Mouse (Mus musculus) myocyte (in vitro differentiated cells): ENCODE measurements around the gene Ndufa6. TPM values are rescaled to one million over a fixed set of nuclear protein-coding genes. Genes with fewer than 3 reads are reported as not detected.

Experiments
- H3K27me3 ChIP-seq: one replicate; pipeline ENCODE4 v1.6.1; 2011; ENCODE audit not compliant: control insufficient read depth, insufficient read depth, insufficient read length
- H3K36me3 ChIP-seq: one replicate; pipeline ENCODE4 v1.6.1; 2011; ENCODE audit not compliant: control insufficient read depth, insufficient read depth
- H3K4me2 ChIP-seq: one replicate; pipeline ENCODE4 v1.6.1; 2011; ENCODE audit warnings: low read depth, control low read depth
- H3K4me3 ChIP-seq: one replicate; pipeline ENCODE4 v1.5.1; 2011; ENCODE audit warnings: mild to moderate bottlenecking, control low read depth, moderate library complexity
- H3K79me2 ChIP-seq: one replicate; pipeline ENCODE4 v1.6.1; 2011; ENCODE audit not compliant: control insufficient read depth, insufficient read depth
- H3ac ChIP-seq: one replicate; pipeline ENCODE4 v1.6.1; 2011; ENCODE audit not compliant: control insufficient read depth, insufficient read length
- CEBPB ChIP-seq: IDR thresholded peaks from 2 replicates; pipeline ENCODE4 v1.6.1; 2011; ENCODE audit warnings: mild to moderate bottlenecking, moderate library complexity; ENCODE audit not compliant: poor library complexity, insufficient read depth, severe bottlenecking
- E2F4 ChIP-seq: IDR thresholded peaks from one replicate; pipeline ENCODE4 v1.6.1; 2011; ENCODE audit warnings: mild to moderate bottlenecking, control low read depth, moderate library complexity; ENCODE audit not compliant: insufficient read depth
- MAX ChIP-seq: IDR thresholded peaks from one replicate; pipeline ENCODE4 v1.6.1; 2011; ENCODE audit warnings: low read depth, mild to moderate bottlenecking, control low read depth
- MYOD1 ChIP-seq, 3 experiments: IDR thresholded peaks; one replicate each; pipeline ENCODE4 v1.6.1; 2011; ENCODE audit warnings: control low read depth in 2 of 3, low read depth in 2 of 3, mild to moderate bottlenecking in 2 of 3, moderate library complexity in 1 of 3; ENCODE audit not compliant: insufficient read length in 2 of 3, control insufficient read depth in 1 of 3
- MYOG ChIP-seq, 3 experiments: IDR thresholded peaks; one replicate each; pipeline ENCODE4 v1.6.1; 2011; ENCODE audit warnings: control low read depth in 2 of 3, low read depth in 2 of 3, mild to moderate bottlenecking in 2 of 3; ENCODE audit not compliant: insufficient read length in 2 of 3, control insufficient read depth in 1 of 3, insufficient read depth in 1 of 3
- POLR2A ChIP-seq: IDR thresholded peaks from one replicate; pipeline ENCODE4 v1.6.1; 2011; ENCODE audit warnings: low read depth, mild to moderate bottlenecking, control low read depth, moderate library complexity; ENCODE audit not compliant: insufficient read length
- POLR2AphosphoS2 ChIP-seq: IDR thresholded peaks from one replicate; pipeline ENCODE4 v1.6.1; 2011; ENCODE audit warnings: low read depth, control low read depth; ENCODE audit not compliant: insufficient read length
- REST ChIP-seq: IDR thresholded peaks from one replicate; pipeline ENCODE4 v1.6.1; 2011; ENCODE audit warnings: mild to moderate bottlenecking, control low read depth, moderate library complexity; ENCODE audit not compliant: insufficient read depth, insufficient read length
- SRF ChIP-seq: IDR thresholded peaks from one replicate; pipeline ENCODE4 v1.6.1; 2011; ENCODE audit warnings: low read depth; ENCODE audit not compliant: control insufficient read depth, insufficient read length
- TCF12 ChIP-seq: IDR thresholded peaks from one replicate; pipeline ENCODE4 v1.6.1; 2011; ENCODE audit warnings: mild to moderate bottlenecking, control low read depth; ENCODE audit not compliant: poor library complexity, insufficient read depth, severe bottlenecking
- TCF3 ChIP-seq: IDR thresholded peaks from one replicate; pipeline ENCODE4 v1.6.1; 2011; ENCODE audit warnings: low read depth, control low read depth; ENCODE audit not compliant: insufficient read length
- USF1 ChIP-seq: IDR thresholded peaks from one replicate; pipeline ENCODE4 v1.6.1; 2011; ENCODE audit warnings: low read depth, mild to moderate bottlenecking, control low read depth, moderate library complexity
- polyA plus RNA-seq: library from polyadenylated mRNA; unstranded; fragments of >200 nt; fragmentation: generic; extraction: Trizol; gene quantifications from one replicate; pipeline ENCODE4 v1.2.1, GENCODE M21; 2012; ENCODE audit warnings: missing spikeins

The Ndufa6 gene
- polyA plus RNA-seq, 1 experiment: 517 TPM

DNA sequence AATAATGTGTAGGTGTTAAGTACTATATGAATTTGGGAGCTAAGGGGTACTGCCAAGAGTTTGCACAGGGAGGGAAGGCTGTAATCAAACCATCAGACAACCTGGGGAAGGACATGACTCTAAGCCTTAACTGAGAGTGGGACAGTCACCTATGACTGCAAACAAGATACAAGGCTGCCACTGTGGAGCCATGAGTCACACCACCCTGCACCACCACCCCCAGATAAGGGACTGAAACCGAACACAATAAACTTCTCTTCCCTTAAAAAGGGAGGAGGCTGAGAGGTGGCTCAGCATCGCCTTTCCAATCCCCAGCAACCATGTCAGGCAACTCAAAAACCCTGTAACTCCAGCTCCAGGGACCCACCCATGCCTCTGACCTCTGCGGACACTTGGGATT lies 2.6 kb downstream of the Ndufa6 start:
- TF ChIP-seq REST (no peak), E2F4 (no peak), POLR2AphosphoS2 (peak; percentile 5)
- Histone ChIP-seq H3K4me3 (no peak overlapping the region), H3ac (no peak overlapping the region), H3K27me3 (no peaks in the 10 kb centered on the region), H3K4me2 (peak overlapping the region; percentile 77), H3K79me2 (peaks cover 51% of the 10 kb centered on the region), H3K36me3 (peaks cover 34% of the 10 kb centered on the region)

DNA sequence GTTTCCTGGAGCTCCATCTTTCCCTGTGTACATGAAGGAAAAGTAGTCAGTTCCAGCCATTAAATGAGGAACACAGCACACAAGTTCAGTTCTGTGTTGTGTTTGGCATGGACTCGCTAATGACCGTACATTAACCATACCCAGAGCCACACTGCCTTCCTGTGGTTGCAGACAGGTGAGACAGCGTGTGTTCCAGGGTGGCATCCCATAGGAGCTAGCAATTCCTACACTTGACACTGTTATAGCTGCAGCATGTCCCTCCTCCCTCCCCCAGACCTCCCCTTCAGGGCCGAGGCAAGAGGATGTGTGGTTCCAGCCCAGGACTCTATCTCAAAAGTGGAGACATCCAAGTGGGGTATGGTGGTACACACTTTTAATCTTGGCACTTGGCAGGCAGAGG lies 3.8 kb downstream of the Ndufa6 start:
- TF ChIP-seq MYOG (IDR thresholded peaks at IDR 0.05; ENCODE audit: control insufficient read depth in 1 of 3, insufficient read depth in 1 of 3, insufficient read length in 2 of 3, low read depth in 2 of 3) (no peak), POLR2AphosphoS2 (peak; percentile 91)
- H3K4me2 ChIP-seq: no peak overlapping the region
- no peaks in the 10 kb centered on the region for H3K27me3 ChIP-seq
- no peak overlapping the region for H3ac ChIP-seq
- H3K4me3 ChIP-seq: no peak overlapping the region
- peaks cover 34% of the 10 kb centered on the region for H3K36me3 ChIP-seq
- peaks cover 55% of the 10 kb centered on the region for H3K79me2 ChIP-seq

DNA sequence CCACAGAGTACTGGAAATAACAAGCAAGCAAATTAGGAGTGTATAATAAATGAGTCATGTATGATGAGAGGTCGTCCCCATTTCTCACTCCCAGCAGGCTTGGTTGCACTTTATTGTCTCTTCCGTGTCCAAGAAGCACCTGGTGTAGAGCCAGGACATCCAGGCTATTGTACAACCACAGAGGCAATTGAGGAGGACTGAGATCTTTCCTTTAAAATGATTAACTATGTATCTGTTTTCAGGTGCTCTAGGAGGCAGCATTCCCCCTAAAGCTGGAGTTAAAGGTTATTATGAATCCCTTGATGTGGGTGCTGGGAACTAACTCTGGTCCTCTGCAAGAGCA lies 5.2 kb downstream of the Ndufa6 start:
- peaks cover 55% of the 10 kb centered on the region for H3K79me2 ChIP-seq
- H3K4me2 ChIP-seq: no peak overlapping the region
- no peak overlapping the region for H3ac ChIP-seq
- H3K27me3 ChIP-seq: no peaks in the 10 kb centered on the region
- TF ChIP-seq USF1 (no peak), REST (no peak), MYOD1 (IDR thresholded peaks at IDR 0.05; ENCODE audit: control insufficient read depth in 1 of 3, insufficient read length in 2 of 3, low read depth in 2 of 3) (no peak), SRF (no peak), MAX (no peak), POLR2AphosphoS2 (no peak)
- H3K36me3 ChIP-seq: peaks cover 34% of the 10 kb centered on the region
- H3K4me3 ChIP-seq: no peak overlapping the region

DNA sequence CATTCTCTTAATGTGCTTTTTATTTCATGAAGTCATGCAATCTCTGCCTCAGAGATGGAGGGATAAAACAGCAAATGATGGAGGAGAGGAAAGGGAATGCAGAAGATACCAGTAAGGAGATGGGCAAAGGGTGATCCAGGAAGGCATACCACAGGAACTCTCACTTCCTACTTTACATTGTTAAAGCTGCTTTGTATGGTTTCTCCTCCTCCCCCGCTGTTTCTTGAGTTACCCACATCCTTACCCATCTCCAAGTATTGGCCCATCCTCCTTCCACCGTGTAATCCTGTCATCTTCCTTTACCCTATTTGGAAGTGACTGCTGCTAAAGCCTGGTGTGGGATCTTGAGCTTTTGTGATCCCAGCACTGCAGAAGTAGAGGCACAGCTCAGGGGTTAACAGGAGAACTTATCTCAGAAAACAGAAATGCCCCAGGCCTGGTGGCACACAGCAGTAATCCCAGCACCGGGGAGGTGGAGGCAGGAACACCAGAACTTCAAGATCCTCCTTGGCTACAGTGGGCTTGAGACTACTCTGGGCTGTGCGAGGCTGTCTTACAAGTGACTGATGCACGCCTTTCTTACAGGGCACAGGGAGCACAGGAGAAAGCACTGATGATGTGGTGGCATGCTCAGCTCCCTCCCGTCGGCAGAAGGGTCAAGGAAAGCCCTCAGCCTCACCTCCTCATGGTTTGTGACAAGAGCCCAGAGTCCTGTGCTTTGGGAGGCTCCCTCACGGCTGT lies 5.7 kb downstream of the Ndufa6 start:
- H3K4me2 ChIP-seq: no peak overlapping the region
- peaks cover 34% of the 10 kb centered on the region for H3K36me3 ChIP-seq
- no peak overlapping the region for H3ac ChIP-seq
- H3K79me2 ChIP-seq: peaks cover 49% of the 10 kb centered on the region
- no peak overlapping the region for H3K4me3 ChIP-seq
- H3K27me3 ChIP-seq: no peaks in the 10 kb centered on the region
- TF ChIP-seq TCF12 (no peak), E2F4 (no peak), CEBPB (no peak), MYOG (IDR thresholded peaks at IDR 0.05; ENCODE audit: control insufficient read depth in 1 of 3, insufficient read depth in 1 of 3, insufficient read length in 2 of 3, low read depth in 2 of 3) (no peak), POLR2A (peak; percentile 32), POLR2AphosphoS2 (peak; percentile 83), MAX (no peak), USF1 (no peak), TCF3 (no peak), REST (no peak), SRF (no peak)

DNA sequence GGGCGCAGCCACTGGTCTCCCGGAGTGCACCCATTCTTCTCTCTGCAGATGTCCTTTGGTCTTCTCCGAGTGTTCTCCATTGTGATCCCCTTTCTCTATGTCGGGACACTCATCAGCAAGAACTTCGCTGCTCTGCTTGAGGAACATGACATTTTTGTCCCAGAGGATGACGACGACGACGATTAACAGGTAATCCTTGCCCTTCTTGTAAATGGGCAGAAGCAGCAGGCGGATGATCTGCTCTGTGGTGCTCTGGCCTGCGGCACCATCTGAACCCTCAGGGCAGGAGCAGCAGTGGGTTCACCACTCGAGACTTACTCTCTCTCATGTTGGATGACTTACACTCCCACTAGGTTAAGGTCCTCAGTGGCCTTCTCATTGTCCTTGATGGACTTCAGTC lies 6.3 kb downstream of the Ndufa6 start:
- Histone ChIP-seq H3K36me3 (peaks cover 34% of the 10 kb centered on the region), H3K27me3 (no peaks in the 10 kb centered on the region), H3K79me2 (peaks cover 43% of the 10 kb centered on the region), H3K4me3 (peak overlapping the region; percentile 42), H3ac (no peak overlapping the region), H3K4me2 (peak overlapping the region; percentile 98)
- TF ChIP-seq CEBPB (no peak), MYOD1 (IDR thresholded peaks at IDR 0.05; ENCODE audit: control insufficient read depth in 1 of 3, insufficient read length in 2 of 3, low read depth in 2 of 3) (no peak), POLR2AphosphoS2 (peak; percentile 77)

DNA sequence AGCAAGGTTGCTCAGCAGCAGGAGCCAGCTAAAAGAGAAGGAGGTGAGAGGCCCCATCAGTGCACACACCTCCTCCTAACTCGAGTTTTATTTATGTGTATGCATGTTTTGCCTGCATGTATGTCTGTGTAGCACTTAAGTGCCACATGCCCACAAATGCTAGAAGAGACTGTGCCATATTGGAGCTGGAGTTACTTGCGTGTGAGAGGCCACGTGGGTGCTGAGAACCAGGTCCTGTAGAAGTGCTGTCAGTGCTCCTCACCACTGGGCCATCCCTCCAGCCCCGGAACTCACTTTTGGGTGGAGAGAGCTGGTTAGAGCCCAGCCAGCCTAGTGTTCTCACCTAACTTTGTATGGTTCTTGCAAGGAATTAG lies 6.8 kb downstream of the Ndufa6 start:
- Histone ChIP-seq H3K27me3 (no peaks in the 10 kb centered on the region), H3K79me2 (peaks cover 38% of the 10 kb centered on the region), H3K36me3 (peaks cover 34% of the 10 kb centered on the region), H3K4me2 (peak overlapping the region; percentile 98), H3K4me3 (peak overlapping the region; percentile 42), H3ac (peak overlapping the region; percentile 7)
- TF ChIP-seq TCF3 (no peak), SRF (no peak), POLR2AphosphoS2 (peak; percentile 66)
